Mouse (Mus musculus): ENCODE data around the gene Timp1.

- TF ChIP-seq CTCF (conservative IDR thresholded peaks at IDR 0.05; ENCODE audit: low read length) (no peak), NANOG (IDR thresholded peaks at IDR 0.05; ENCODE audit: borderline replicate concordance, low read length) (no peak), POU5F1 (IDR thresholded peaks at IDR 0.05; ENCODE audit: borderline replicate concordance, low read length) (no peak)
Measured at GRCm38 (mm10) chrX:20853794-20854193, 16.2 kb upstream of the Timp1 start.

Measured in E14TG2a.4 (cell line).